Mouse (Mus musculus): ENCODE data around the gene Gpr87. TPM values are rescaled to one million over a fixed set of nuclear protein-coding genes. Genes with fewer than 3 reads are reported as not detected.

Gpr87 gene
- total and polyA plus RNA-seq, 3 experiments = not detected

- TF ChIP-seq NELFE (IDR thresholded peaks at IDR 0.05; ENCODE audit: low read depth, low read length) (0 out of 2 replicates have a peak, but pooled peaks have one; percentile 20), CHD1 (IDR thresholded peaks at IDR 0.05; ENCODE audit: low read depth, low read length) (no peak), MYC (IDR thresholded peaks at IDR 0.05; ENCODE audit: low read depth, low read length) (no peak), EP300 (IDR thresholded peaks at IDR 0.05; ENCODE audit: low read length) (no peak), ELF1 (IDR thresholded peaks at IDR 0.05; ENCODE audit: low read depth, low read length) (no peak), MEF2A (IDR thresholded peaks at IDR 0.05; ENCODE audit: borderline replicate concordance, low read depth, low read length) (no peak), NRF1 (IDR thresholded peaks at IDR 0.05; ENCODE audit: low read depth, low read length) (no peak), MAZ (IDR thresholded peaks at IDR 0.05; ENCODE audit: low read depth, low read length) (no peak)
Observed at GRCm38 (mm10) chr3:59208650-59209548, 14.0 kb upstream of the Gpr87 start (continued).

- dilution Hi-C loops (cut with MboI; ENCODE audit: extremely low pct_ligation_motif_present, extremely low pct_unique_long_range_greater_than_20kb, low sequenced_read_pairs) = no loop called here
- H3K4me1 ChIP-seq (ENCODE audit: control insufficient read depth in 1 of 2, insufficient read depth in 2 of 2) = peaks cover 0 to 43% of the 10 kb centered on the region in 2 experiments; a peak in 2 of 4 replicates
- in situ Hi-C loops (cut with MboI; ENCODE audit: low pct_ligation_motif_present, low pct_unique_long_range_greater_than_20kb, low sequenced_read_pairs) = no loop called here
- H3K79me2 ChIP-seq (replicated peaks; ENCODE audit: control insufficient read depth, extremely low read depth, insufficient read depth, poor library complexity, severe bottlenecking) = no peaks in the 10 kb centered on the region
- no peak overlapping the region for H3K9ac ChIP-seq (ENCODE audit: insufficient read depth, low read depth)
- no peaks in the 10 kb centered on the region for H3K36me3 ChIP-seq (replicated peaks in 1 of 2; ENCODE audit: control insufficient read depth in 1 of 2, insufficient read depth in 1 of 2, low read length in 1 of 2)
- no peak for DNase-seq (ENCODE audit: extremely low read depth)
- H3K27me3 ChIP-seq (replicated peaks) = no peaks in the 10 kb centered on the region
- no peak overlapping the region for H3K4me3 ChIP-seq (replicated peaks in 1 of 3; ENCODE audit: low read depth in 2 of 3, low read length in 2 of 3, poor library complexity in 1 of 3)
- no peak overlapping the region for H3K4me2 ChIP-seq (ENCODE audit: insufficient read depth, low read depth, poor library complexity, severe bottlenecking)
- no peak overlapping the region for H3K27ac ChIP-seq (ENCODE audit: insufficient read depth, low read depth)
- no peaks in the 10 kb centered on the region for H3K9me3 ChIP-seq (replicated peaks; ENCODE audit: low read length)
- TF ChIP-seq GABPA (IDR thresholded peaks at IDR 0.05; ENCODE audit: insufficient replicate concordance, low read depth, low read length) (no peak), EP300 (IDR thresholded peaks at IDR 0.05; ENCODE audit: low read length) (no peak), ETS1 (conservative IDR thresholded peaks at IDR 0.05; ENCODE audit: low read depth, low read length) (no peak), PAX5 (IDR thresholded peaks at IDR 0.05; ENCODE audit: low read length) (no peak), ZNF384 (IDR thresholded peaks at IDR 0.05; ENCODE audit: low read depth, low read length) (no peak), RAD21 (IDR thresholded peaks at IDR 0.05; ENCODE audit: low read depth, low read length) (no peak), KAT2A (IDR thresholded peaks at IDR 0.05; ENCODE audit: insufficient replicate concordance, low read length) (no peak), JUN (IDR thresholded peaks at IDR 0.05; ENCODE audit: insufficient read depth, low read depth, low read length) (no peak), TCF12 (IDR thresholded peaks at IDR 0.05; ENCODE audit: low read depth, low read length) (no peak), IRF4 (IDR thresholded peaks at IDR 0.05; ENCODE audit: low read depth, low read length) (no peak), ZC3H11A (IDR thresholded peaks at IDR 0.05; ENCODE audit: low read depth, low read length) (no peak), ELF1 (IDR thresholded peaks at IDR 0.05; ENCODE audit: low read depth, low read length) (no peak)
Observed at GRCm38 (mm10) chr3:59205941-59206340, 11.0 kb upstream of the Gpr87 start.

All from CH12.LX (cell line).